Mouse (Mus musculus): ENCODE measurements at regions not wholly inside any gene's neighbourhood (a gene's known extent, or its start where the extent isn't known, plus 50 kb on each side); places are given as distances from the start of the nearest gene placed in this dataset.

GRCm38 (mm10) chr14:76836271-76836670 is 200.3 kb upstream of the Ccdc122 start:
- no peak for DNase-seq (ENCODE audit: low read depth, low spot score)
- CTCF ChIA-PET: no interaction called here
- ATAC-seq: no peak
- POLR2A ChIA-PET: interaction anchor here (0.6 to 1.3 kb wide), 3 partner anchors 11 to 156 kb away, joined by 3 read pairs; no protein-coding TSS in a partner anchor
- in situ Hi-C loops (cut with MboI; ENCODE audit: low pct_unique_long_range_greater_than_20kb): no loop called here
- no peaks in the 10 kb centered on the region for H3K27me3 ChIP-seq
- TF ChIP-seq CTCF (IDR thresholded peaks at IDR 0.05): no peak

GRCm38 (mm10) chr14:76834084-76834483 is 202.5 kb upstream of the Ccdc122 start:
- CTCF ChIA-PET: interaction anchor here (1.7 to 2.4 kb wide), 3 partner anchors 13 to 30 kb away, joined by 4 to 7 read pairs (median 6); no protein-coding TSS in a partner anchor
- no peak for ATAC-seq
- DNase-seq (ENCODE audit: low read depth, low spot score): no peak
- no peak for TF ChIP-seq CTCF (IDR thresholded peaks at IDR 0.05)
- no peaks in the 10 kb centered on the region for H3K27me3 ChIP-seq
- POLR2A ChIA-PET: no interaction called here
- in situ Hi-C loops (cut with MboI; ENCODE audit: low pct_unique_long_range_greater_than_20kb): no loop called here

GRCm38 (mm10) chr14:76829161-76829510 is 207.4 kb upstream of the Ccdc122 start:
- DNase-seq (ENCODE audit: low read depth, low spot score) (no peak), ATAC-seq (no peak)
- TF ChIP-seq CTCF (IDR thresholded peaks at IDR 0.05): no peak
- POLR2A ChIA-PET: no interaction called here
- CTCF ChIA-PET: no interaction called here
- in situ Hi-C loops (cut with MboI; ENCODE audit: low pct_unique_long_range_greater_than_20kb): no loop called here
- H3K27me3 ChIP-seq: no peaks in the 10 kb centered on the region

- ATAC-seq (no peak), DNase-seq (ENCODE audit: low read depth, low spot score) (no peak)
- H3K27me3 ChIP-seq: no peaks in the 10 kb centered on the region
- in situ Hi-C loops (cut with MboI; ENCODE audit: low pct_unique_long_range_greater_than_20kb): no loop called here
- no peak for TF ChIP-seq CTCF (IDR thresholded peaks at IDR 0.05)
- ChIA-PET POLR2A (no interaction called here), CTCF (no interaction called here)
Measured at GRCm38 (mm10) chr14:76828453-76829160, 208.0 kb upstream of the Ccdc122 start.

- no peaks in the 10 kb centered on the region for H3K27me3 ChIP-seq
- in situ Hi-C loops (cut with MboI; ENCODE audit: low pct_unique_long_range_greater_than_20kb): no loop called here
- CTCF ChIA-PET: interaction anchor here (1.4 kb wide), 1 partner anchor 48 kb away, joined by 5 read pairs; no protein-coding TSS in a partner anchor
- DNase-seq (ENCODE audit: low read depth, low spot score) (no peak), ATAC-seq (no peak)
- TF ChIP-seq CTCF (IDR thresholded peaks at IDR 0.05): no peak
- POLR2A ChIA-PET: interaction anchor here (1.0 kb wide), 1 partner anchor 12 kb away, joined by 3 read pairs; no protein-coding TSS in a partner anchor
Measured at GRCm38 (mm10) chr14:76824066-76824465, 212.5 kb upstream of the Ccdc122 start.

GRCm38 (mm10) chr14:76822766-76823325 is 213.7 kb upstream of the Ccdc122 start:
- no peaks in the 10 kb centered on the region for H3K27me3 ChIP-seq
- ChIA-PET POLR2A (no interaction called here), CTCF (no interaction called here)
- DNase-seq (ENCODE audit: low read depth, low spot score): no peak
- ATAC-seq: no peak
- TF ChIP-seq CTCF (IDR thresholded peaks at IDR 0.05): no peak
- in situ Hi-C loops (cut with MboI; ENCODE audit: low pct_unique_long_range_greater_than_20kb): no loop called here

GRCm38 (mm10) chr14:76821892-76822291 is 214.7 kb upstream of the Ccdc122 start:
- H3K27me3 ChIP-seq: no peaks in the 10 kb centered on the region
- CTCF ChIA-PET: interaction anchor here (1.0 to 1.3 kb wide), 2 partner anchors 9 to 55 kb away, joined by 4 read pairs; no protein-coding TSS in a partner anchor
- no peak for TF ChIP-seq CTCF (IDR thresholded peaks at IDR 0.05)
- in situ Hi-C loops (cut with MboI; ENCODE audit: low pct_unique_long_range_greater_than_20kb): no loop called here
- no peak for ATAC-seq
- no peak for DNase-seq (ENCODE audit: low read depth, low spot score)
- POLR2A ChIA-PET: interaction anchor here (0.7 kb wide), 2 partner anchors 20 to 288 kb away, joined by 3 to 4 read pairs; no protein-coding TSS in a partner anchor

GRCm38 (mm10) chr14:76821484-76821883 is 215.1 kb upstream of the Ccdc122 start:
- DNase-seq (ENCODE audit: low read depth, low spot score) (no peak), ATAC-seq (no peak)
- POLR2A ChIA-PET: interaction anchor here (0.7 kb wide), 2 partner anchors 20 to 288 kb away, joined by 3 to 4 read pairs; no protein-coding TSS in a partner anchor
- no peak for TF ChIP-seq CTCF (IDR thresholded peaks at IDR 0.05)
- in situ Hi-C loops (cut with MboI; ENCODE audit: low pct_unique_long_range_greater_than_20kb): no loop called here
- H3K27me3 ChIP-seq: no peaks in the 10 kb centered on the region
- CTCF ChIA-PET: interaction anchor here (1.0 to 1.3 kb wide), 2 partner anchors 9 to 55 kb away, joined by 4 read pairs; no protein-coding TSS in a partner anchor

- TF ChIP-seq CTCF (IDR thresholded peaks at IDR 0.05): no peak
- CTCF ChIA-PET: interaction anchor here (1.0 to 1.3 kb wide), 4 partner anchors 9 to 185 kb away, joined by 3 to 4 read pairs (median 4); no protein-coding TSS in a partner anchor
- ATAC-seq: no peak
- DNase-seq (ENCODE audit: low read depth, low spot score): no peak
- H3K27me3 ChIP-seq: no peaks in the 10 kb centered on the region
- in situ Hi-C loops (cut with MboI; ENCODE audit: low pct_unique_long_range_greater_than_20kb): no loop called here
- POLR2A ChIA-PET: interaction anchor here (0.7 kb wide), 2 partner anchors 19 to 287 kb away, joined by 3 to 4 read pairs; no protein-coding TSS in a partner anchor
Measured at GRCm38 (mm10) chr14:76820989-76821388, 215.6 kb upstream of the Ccdc122 start.

- in situ Hi-C loops (cut with MboI; ENCODE audit: low pct_unique_long_range_greater_than_20kb): no loop called here
- DNase-seq (ENCODE audit: low read depth, low spot score) (no peak), ATAC-seq (no peak)
- ChIA-PET CTCF (interaction anchor here (3.8 kb wide), 1 partner anchor 56 kb away, joined by 34 read pairs; no protein-coding TSS in a partner anchor), POLR2A (interaction anchor here (0.7 to 5.0 kb wide), 3 partner anchors 56 to 314 kb away, joined by 4 to 24 read pairs (median 24); no protein-coding TSS in a partner anchor)
- no peaks in the 10 kb centered on the region for H3K27me3 ChIP-seq
- no peak for TF ChIP-seq CTCF (IDR thresholded peaks at IDR 0.05)
Measured at GRCm38 (mm10) chr14:76819690-76820089, 216.9 kb upstream of the Ccdc122 start.
